Mouse (Mus musculus): Measurements from ENCODE around the gene Rras.

Gene Rras

GRCm38 (mm10) chr7:45048001-45048890 is 30.5 kb downstream of the Rras start:
- Histone ChIP-seq H3K9me3 (ENCODE audit: low read length) (no peaks in the 10 kb centered on the region), H3K36me3 (ENCODE audit: insufficient read depth, low read length) (peaks cover 67% of the 10 kb centered on the region), H3K4me3 (replicated peaks; ENCODE audit: low read length) (peak overlapping the region; percentile 67), H3K4me1 (replicated peaks; ENCODE audit: low read depth, low read length) (peaks cover 74% of the 10 kb centered on the region), H3K27me3 (ENCODE audit: insufficient read depth, low read length) (no peaks in the 10 kb centered on the region)
- TF ChIP-seq NANOG (IDR thresholded peaks at IDR 0.05; ENCODE audit: borderline replicate concordance, low read length) = no peak
- no peak for TF ChIP-seq POU5F1 (IDR thresholded peaks at IDR 0.05; ENCODE audit: borderline replicate concordance, low read length)
- TF ChIP-seq CTCF (conservative IDR thresholded peaks at IDR 0.05; ENCODE audit: low read length) = no peak

GRCm38 (mm10) chr7:45048923-45049657 is 31.3 kb downstream of the Rras start:
- peaks cover 75% of the 10 kb centered on the region for H3K4me1 ChIP-seq (replicated peaks; ENCODE audit: low read depth, low read length)
- H3K27me3 ChIP-seq (ENCODE audit: insufficient read depth, low read length) = no peaks in the 10 kb centered on the region
- H3K9me3 ChIP-seq (ENCODE audit: low read length) = no peaks in the 10 kb centered on the region
- TF ChIP-seq CTCF (conservative IDR thresholded peaks at IDR 0.05; ENCODE audit: low read length) (no peak), POU5F1 (IDR thresholded peaks at IDR 0.05; ENCODE audit: borderline replicate concordance, low read length) (no peak), NANOG (IDR thresholded peaks at IDR 0.05; ENCODE audit: borderline replicate concordance, low read length) (no peak)
- H3K36me3 ChIP-seq (ENCODE audit: insufficient read depth, low read length) = peaks cover 59% of the 10 kb centered on the region
- H3K4me3 ChIP-seq (replicated peaks; ENCODE audit: low read length) = peak overlapping the region; percentile 67

- Histone ChIP-seq H3K4me1 (replicated peaks; ENCODE audit: low read depth, low read length) (peaks cover 78% of the 10 kb centered on the region), H3K36me3 (ENCODE audit: insufficient read depth, low read length) (peaks cover 45% of the 10 kb centered on the region), H3K9me3 (ENCODE audit: low read length) (no peaks in the 10 kb centered on the region), H3K4me3 (replicated peaks; ENCODE audit: low read length) (peak overlapping the region; percentile 92), H3K27me3 (ENCODE audit: insufficient read depth, low read length) (no peaks in the 10 kb centered on the region)
- no peak for TF ChIP-seq NANOG (IDR thresholded peaks at IDR 0.05; ENCODE audit: borderline replicate concordance, low read length)
- TF ChIP-seq CTCF (conservative IDR thresholded peaks at IDR 0.05; ENCODE audit: low read length) = no peak
- no peak for TF ChIP-seq POU5F1 (IDR thresholded peaks at IDR 0.05; ENCODE audit: borderline replicate concordance, low read length)
Measured at GRCm38 (mm10) chr7:45050945-45051600, 33.3 kb downstream of the Rras start.

- peaks cover 40% of the 10 kb centered on the region for H3K36me3 ChIP-seq (ENCODE audit: insufficient read depth, low read length)
- TF ChIP-seq CTCF (conservative IDR thresholded peaks at IDR 0.05; ENCODE audit: low read length) (no peak), NANOG (IDR thresholded peaks at IDR 0.05; ENCODE audit: borderline replicate concordance, low read length) (no peak), POU5F1 (IDR thresholded peaks at IDR 0.05; ENCODE audit: borderline replicate concordance, low read length) (no peak)
- no peaks in the 10 kb centered on the region for H3K27me3 ChIP-seq (ENCODE audit: insufficient read depth, low read length)
- H3K9me3 ChIP-seq (ENCODE audit: low read length) = no peaks in the 10 kb centered on the region
- peak overlapping the region; percentile 92 for H3K4me3 ChIP-seq (replicated peaks; ENCODE audit: low read length)
- peaks cover 78% of the 10 kb centered on the region for H3K4me1 ChIP-seq (replicated peaks; ENCODE audit: low read depth, low read length)
Measured at GRCm38 (mm10) chr7:45051601-45051974, 33.8 kb downstream of the Rras start.

GRCm38 (mm10) chr7:45052181-45052861 is 34.6 kb downstream of the Rras start:
- TF ChIP-seq NANOG (IDR thresholded peaks at IDR 0.05; ENCODE audit: borderline replicate concordance, low read length) (no peak), POU5F1 (IDR thresholded peaks at IDR 0.05; ENCODE audit: borderline replicate concordance, low read length) (no peak), CTCF (conservative IDR thresholded peaks at IDR 0.05; ENCODE audit: low read length) (no peak)
- H3K4me3 ChIP-seq (replicated peaks; ENCODE audit: low read length) = peak overlapping the region; percentile 92

GRCm38 (mm10) chr7:45052862-45053116 is 35.0 kb downstream of the Rras start, which contains the start of gene Prr12:
Gene Prr12 (minus strand): TSS chr7:45052881.
- Histone ChIP-seq H3K4me1 (replicated peaks; ENCODE audit: low read depth, low read length) (peaks cover 74% of the 10 kb centered on the region), H3K4me3 (replicated peaks; ENCODE audit: low read length) (peak within 1 kb of the TSS; percentile 92), H3K36me3 (ENCODE audit: insufficient read depth, low read length) (peaks cover 28% of the 10 kb centered on the region), H3K27me3 (ENCODE audit: insufficient read depth, low read length) (no peaks in the 10 kb centered on the region), H3K9me3 (ENCODE audit: low read length) (no peaks in the 10 kb centered on the region)
- TF ChIP-seq POU5F1 (IDR thresholded peaks at IDR 0.05; ENCODE audit: borderline replicate concordance, low read length) = no peak
- TF ChIP-seq CTCF (conservative IDR thresholded peaks at IDR 0.05; ENCODE audit: low read length) = no peak
- TF ChIP-seq NANOG (IDR thresholded peaks at IDR 0.05; ENCODE audit: borderline replicate concordance, low read length) = no peak

More at GRCm38 (mm10) chr7:45052181-45052861, 34.6 kb downstream of the Rras start:
- H3K9me3 ChIP-seq (ENCODE audit: low read length) = no peaks in the 10 kb centered on the region
- peaks cover 33% of the 10 kb centered on the region for H3K36me3 ChIP-seq (ENCODE audit: insufficient read depth, low read length)
- H3K4me1 ChIP-seq (replicated peaks; ENCODE audit: low read depth, low read length) = peaks cover 79% of the 10 kb centered on the region
- no peaks in the 10 kb centered on the region for H3K27me3 ChIP-seq (ENCODE audit: insufficient read depth, low read length)

- peak overlapping the region; percentile 92 for H3K4me3 ChIP-seq (replicated peaks; ENCODE audit: low read length)
- H3K4me1 ChIP-seq (replicated peaks; ENCODE audit: low read depth, low read length) = peaks cover 69% of the 10 kb centered on the region
- no peaks in the 10 kb centered on the region for H3K27me3 ChIP-seq (ENCODE audit: insufficient read depth, low read length)
- TF ChIP-seq CTCF (conservative IDR thresholded peaks at IDR 0.05; ENCODE audit: low read length) = no peak
- no peak for TF ChIP-seq NANOG (IDR thresholded peaks at IDR 0.05; ENCODE audit: borderline replicate concordance, low read length)
- TF ChIP-seq POU5F1 (IDR thresholded peaks at IDR 0.05; ENCODE audit: borderline replicate concordance, low read length) = no peak
- peaks cover 23% of the 10 kb centered on the region for H3K36me3 ChIP-seq (ENCODE audit: insufficient read depth, low read length)
- no peaks in the 10 kb centered on the region for H3K9me3 ChIP-seq (ENCODE audit: low read length)
Measured at GRCm38 (mm10) chr7:45053117-45053930, 35.6 kb downstream of the Rras start.
